Mouse (Mus musculus) erythroblast, embryonic 14.5 days (primary cell): ENCODE results near the gene Prodh2.

Experiments
- GATA1 ChIP-seq: IDR thresholded peaks from 2 replicates; pipeline ENCODE4 v1.6.1; 2012; ENCODE audit warnings: low read length, inconsistent platforms, mixed read lengths
- TAL1 ChIP-seq: IDR thresholded peaks from 3 replicates; pipeline ENCODE4 v1.6.1; 2012; ENCODE audit warnings: low read length, inconsistent platforms, mixed read lengths

DNA sequence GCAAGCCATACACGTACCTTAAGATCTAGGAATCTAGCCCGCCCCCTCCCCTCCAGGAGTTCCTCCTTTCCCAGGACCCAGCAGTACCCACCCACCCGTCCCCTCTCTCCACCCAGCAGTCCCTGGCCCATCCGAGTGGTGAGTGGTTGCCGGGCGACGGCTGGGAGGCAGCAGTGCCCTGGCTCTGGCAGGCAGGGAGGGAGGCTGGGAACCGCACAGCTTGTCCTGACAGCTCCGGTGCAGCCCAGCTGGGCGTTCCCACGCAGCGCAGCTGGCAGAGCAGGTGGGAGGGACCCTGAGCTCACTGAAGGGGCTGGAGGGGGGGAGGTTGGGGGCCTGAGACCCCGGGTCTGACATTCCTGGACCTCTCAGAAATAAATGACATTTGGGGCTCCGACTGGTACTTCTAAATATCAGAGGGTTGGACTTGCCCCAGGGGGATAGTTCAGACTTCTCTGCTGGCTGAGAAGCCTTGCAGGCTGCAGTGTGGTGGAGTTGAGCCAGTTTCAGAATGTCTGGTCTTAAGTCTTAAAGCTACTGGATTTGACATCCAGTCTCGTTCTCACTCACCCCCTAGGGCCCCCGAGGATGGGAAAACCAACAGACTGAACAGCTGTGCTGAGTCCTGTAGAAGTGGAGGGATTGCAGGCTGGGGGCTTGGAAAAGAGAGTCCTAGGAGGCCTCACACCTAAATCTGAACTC is 35.6 kb upstream of the Prodh2 start, which contains the start of the genes Kirrel2 and Nphs1:
- TF ChIP-seq TAL1: no peak
- no peak for TF ChIP-seq GATA1
